Mouse (Mus musculus) cerebellum, postnatal 36 days (tissue): ENCODE data around the gene Tshz2.
"Not testable (repeated sequence)": the region's sequence is repeated elsewhere in the genome, so short reads cannot be mapped to it uniquely, and the experiment has no call there.

Source experiments
- DNase-seq, 2 experiments: peaks; one replicate each; pipeline ENCODE4 v3.0.0; 2021 to 2022; ENCODE audit warnings: mixed read lengths in 2 of 2

The Tshz2 gene

GRCm38 (mm10) chr2:169760117-169760516 lies 127.3 kb downstream of the Tshz2 start:
- no peak for DNase-seq

- DNase-seq, result no peak
Measured at GRCm38 (mm10) chr2:169761726-169762125, 128.9 kb downstream of the Tshz2 start.

- no peak for DNase-seq
Measured at GRCm38 (mm10) chr2:169762301-169762700, 129.5 kb downstream of the Tshz2 start.

GRCm38 (mm10) chr2:169763716-169764115 lies 130.9 kb downstream of the Tshz2 start:
- no peak for DNase-seq

- no peak for DNase-seq
Measured at GRCm38 (mm10) chr2:169766247-169766646, 133.4 kb downstream of the Tshz2 start.

- DNase-seq, result no peak
Measured at GRCm38 (mm10) chr2:169767281-169767680, 134.5 kb downstream of the Tshz2 start.

- DNase-seq, result no peak
Measured at GRCm38 (mm10) chr2:169775078-169775477, 142.3 kb downstream of the Tshz2 start.

GRCm38 (mm10) chr2:169777242-169777641 lies 144.4 kb downstream of the Tshz2 start:
- no peak for DNase-seq

GRCm38 (mm10) chr2:169777764-169778163 lies 145.0 kb downstream of the Tshz2 start:
- no peak for DNase-seq

GRCm38 (mm10) chr2:169778740-169779345 lies 146.0 kb downstream of the Tshz2 start:
- DNase-seq, result no peak

GRCm38 (mm10) chr2:169781671-169782070 lies 148.9 kb downstream of the Tshz2 start:
- DNase-seq, result not testable (repeated sequence)

- no peak for DNase-seq
Measured at GRCm38 (mm10) chr2:169782874-169783680, 150.3 kb downstream of the Tshz2 start.

- no peak for DNase-seq
Measured at GRCm38 (mm10) chr2:169783681-169784033, 150.8 kb downstream of the Tshz2 start.

- DNase-seq, result no peak
Measured at GRCm38 (mm10) chr2:169787381-169787780, 154.6 kb downstream of the Tshz2 start.

GRCm38 (mm10) chr2:169787906-169788305 lies 155.1 kb downstream of the Tshz2 start:
- no peak for DNase-seq

- peak in 1 of 2 experiments; percentile 6 for DNase-seq
Measured at GRCm38 (mm10) chr2:169790439-169791131, 157.8 kb downstream of the Tshz2 start.

GRCm38 (mm10) chr2:169792706-169793105 lies 159.9 kb downstream of the Tshz2 start:
- DNase-seq, result no peak

GRCm38 (mm10) chr2:169802241-169802640 lies 169.4 kb downstream of the Tshz2 start:
- no peak for DNase-seq

- DNase-seq, result no peak
Measured at GRCm38 (mm10) chr2:169804380-169804779, 171.6 kb downstream of the Tshz2 start.

- DNase-seq, result no peak
Measured at GRCm38 (mm10) chr2:169805545-169805944, 172.7 kb downstream of the Tshz2 start.

- DNase-seq, result no peak
Measured at GRCm38 (mm10) chr2:169811589-169811988, 178.8 kb downstream of the Tshz2 start.

- no peak for DNase-seq
Measured at GRCm38 (mm10) chr2:169812055-169812454, 179.2 kb downstream of the Tshz2 start.

GRCm38 (mm10) chr2:169812940-169813339 lies 180.1 kb downstream of the Tshz2 start:
- DNase-seq, result no peak

GRCm38 (mm10) chr2:169814351-169814750 lies 181.5 kb downstream of the Tshz2 start:
- no peak for DNase-seq
